Mouse (Mus musculus) myocyte (in vitro differentiated cells): Measurements from ENCODE around the gene Tbc1d13. TPM values are rescaled to one million over a fixed set of nuclear protein-coding genes. Genes with fewer than 3 reads are reported as not detected.

Source experiments
- H3K27me3 ChIP-seq: one replicate; pipeline ENCODE4 v1.6.1; 2011; ENCODE audit not compliant: control insufficient read depth, insufficient read depth, insufficient read length
- H3K36me3 ChIP-seq: one replicate; pipeline ENCODE4 v1.6.1; 2011; ENCODE audit not compliant: control insufficient read depth, insufficient read depth
- H3K4me2 ChIP-seq: one replicate; pipeline ENCODE4 v1.6.1; 2011; ENCODE audit warnings: low read depth, control low read depth
- H3K4me3 ChIP-seq: one replicate; pipeline ENCODE4 v1.5.1; 2011; ENCODE audit warnings: mild to moderate bottlenecking, control low read depth, moderate library complexity
- H3K79me2 ChIP-seq: one replicate; pipeline ENCODE4 v1.6.1; 2011; ENCODE audit not compliant: control insufficient read depth, insufficient read depth
- H3ac ChIP-seq: one replicate; pipeline ENCODE4 v1.6.1; 2011; ENCODE audit not compliant: control insufficient read depth, insufficient read length
- CEBPB ChIP-seq: IDR thresholded peaks from 2 replicates; pipeline ENCODE4 v1.6.1; 2011; ENCODE audit warnings: mild to moderate bottlenecking, moderate library complexity; ENCODE audit not compliant: poor library complexity, insufficient read depth, severe bottlenecking
- E2F4 ChIP-seq: IDR thresholded peaks from one replicate; pipeline ENCODE4 v1.6.1; 2011; ENCODE audit warnings: mild to moderate bottlenecking, control low read depth, moderate library complexity; ENCODE audit not compliant: insufficient read depth
- MAX ChIP-seq: IDR thresholded peaks from one replicate; pipeline ENCODE4 v1.6.1; 2011; ENCODE audit warnings: low read depth, mild to moderate bottlenecking, control low read depth
- MYOD1 ChIP-seq, 3 experiments: IDR thresholded peaks; one replicate each; pipeline ENCODE4 v1.6.1; 2011; ENCODE audit warnings: control low read depth in 2 of 3, low read depth in 2 of 3, mild to moderate bottlenecking in 2 of 3, moderate library complexity in 1 of 3; ENCODE audit not compliant: insufficient read length in 2 of 3, control insufficient read depth in 1 of 3
- MYOG ChIP-seq, 3 experiments: IDR thresholded peaks; one replicate each; pipeline ENCODE4 v1.6.1; 2011; ENCODE audit warnings: control low read depth in 2 of 3, low read depth in 2 of 3, mild to moderate bottlenecking in 2 of 3; ENCODE audit not compliant: insufficient read length in 2 of 3, control insufficient read depth in 1 of 3, insufficient read depth in 1 of 3
- POLR2A ChIP-seq: IDR thresholded peaks from one replicate; pipeline ENCODE4 v1.6.1; 2011; ENCODE audit warnings: low read depth, mild to moderate bottlenecking, control low read depth, moderate library complexity; ENCODE audit not compliant: insufficient read length
- POLR2AphosphoS2 ChIP-seq: IDR thresholded peaks from one replicate; pipeline ENCODE4 v1.6.1; 2011; ENCODE audit warnings: low read depth, control low read depth; ENCODE audit not compliant: insufficient read length
- REST ChIP-seq: IDR thresholded peaks from one replicate; pipeline ENCODE4 v1.6.1; 2011; ENCODE audit warnings: mild to moderate bottlenecking, control low read depth, moderate library complexity; ENCODE audit not compliant: insufficient read depth, insufficient read length
- SRF ChIP-seq: IDR thresholded peaks from one replicate; pipeline ENCODE4 v1.6.1; 2011; ENCODE audit warnings: low read depth; ENCODE audit not compliant: control insufficient read depth, insufficient read length
- TCF12 ChIP-seq: IDR thresholded peaks from one replicate; pipeline ENCODE4 v1.6.1; 2011; ENCODE audit warnings: mild to moderate bottlenecking, control low read depth; ENCODE audit not compliant: poor library complexity, insufficient read depth, severe bottlenecking
- TCF3 ChIP-seq: IDR thresholded peaks from one replicate; pipeline ENCODE4 v1.6.1; 2011; ENCODE audit warnings: low read depth, control low read depth; ENCODE audit not compliant: insufficient read length
- USF1 ChIP-seq: IDR thresholded peaks from one replicate; pipeline ENCODE4 v1.6.1; 2011; ENCODE audit warnings: low read depth, mild to moderate bottlenecking, control low read depth, moderate library complexity
- polyA plus RNA-seq: library from polyadenylated mRNA; unstranded; fragments of >200 nt; fragmentation: generic; extraction: Trizol; gene quantifications from one replicate; pipeline ENCODE4 v1.2.1, GENCODE M21; 2012; ENCODE audit warnings: missing spikeins

The Tbc1d13 gene
- polyA plus RNA-seq, 1 experiment, result 25.8 TPM

GRCm38 (mm10) chr2:30112564-30112963 lies 21.0 kb upstream of the Tbc1d13 start:
- Histone ChIP-seq H3K4me2 (no peak overlapping the region), H3ac (no peak overlapping the region), H3K4me3 (no peak overlapping the region), H3K79me2 (no peaks in the 10 kb centered on the region), H3K36me3 (no peaks in the 10 kb centered on the region), H3K27me3 (no peaks in the 10 kb centered on the region)
- no peak for TF ChIP-seq POLR2A
- no peak for TF ChIP-seq SRF
- no peak for TF ChIP-seq REST
- TF ChIP-seq E2F4, result no peak
- no peak for TF ChIP-seq TCF3
- no peak for TF ChIP-seq MAX
- no peak for TF ChIP-seq MYOG (IDR thresholded peaks at IDR 0.05; ENCODE audit: control insufficient read depth in 1 of 3, insufficient read depth in 1 of 3, insufficient read length in 2 of 3, low read depth in 2 of 3)
- TF ChIP-seq USF1, result no peak
- no peak for TF ChIP-seq POLR2AphosphoS2
- TF ChIP-seq TCF12, result no peak
- no peak for TF ChIP-seq MYOD1 (IDR thresholded peaks at IDR 0.05; ENCODE audit: control insufficient read depth in 1 of 3, insufficient read length in 2 of 3, low read depth in 2 of 3)
- TF ChIP-seq CEBPB, result no peak

GRCm38 (mm10) chr2:30119641-30120051 lies 13.9 kb upstream of the Tbc1d13 start:
- no peak overlapping the region for H3K4me2 ChIP-seq
- no peaks in the 10 kb centered on the region for H3K27me3 ChIP-seq
- no peak overlapping the region for H3K4me3 ChIP-seq
- H3K79me2 ChIP-seq, result peaks cover 9% of the 10 kb centered on the region
- TF ChIP-seq POLR2AphosphoS2 (no peak), POLR2A (no peak), TCF3 (no peak), E2F4 (no peak), SRF (no peak), MAX (no peak), REST (no peak), MYOD1 (IDR thresholded peaks at IDR 0.05; ENCODE audit: control insufficient read depth in 1 of 3, insufficient read length in 2 of 3, low read depth in 2 of 3) (no peak), MYOG (IDR thresholded peaks at IDR 0.05; ENCODE audit: control insufficient read depth in 1 of 3, insufficient read depth in 1 of 3, insufficient read length in 2 of 3, low read depth in 2 of 3) (no peak), TCF12 (no peak), USF1 (no peak), CEBPB (no peak)
- no peak overlapping the region for H3ac ChIP-seq
- no peaks in the 10 kb centered on the region for H3K36me3 ChIP-seq

- Histone ChIP-seq H3K36me3 (no peaks in the 10 kb centered on the region), H3K27me3 (no peaks in the 10 kb centered on the region), H3ac (no peak overlapping the region), H3K4me3 (no peak overlapping the region), H3K79me2 (peaks cover 9% of the 10 kb centered on the region), H3K4me2 (no peak overlapping the region)
- no peak for TF ChIP-seq E2F4
Measured at GRCm38 (mm10) chr2:30120269-30120668, 13.3 kb upstream of the Tbc1d13 start.

- H3K27me3 ChIP-seq, result no peaks in the 10 kb centered on the region
- no peak overlapping the region for H3K4me2 ChIP-seq
- TF ChIP-seq TCF12 (no peak), REST (no peak), MYOD1 (IDR thresholded peaks at IDR 0.05; ENCODE audit: control insufficient read depth in 1 of 3, insufficient read length in 2 of 3, low read depth in 2 of 3) (no peak), E2F4 (no peak), CEBPB (no peak), MAX (no peak), USF1 (no peak), POLR2A (no peak), POLR2AphosphoS2 (no peak), SRF (no peak), MYOG (IDR thresholded peaks at IDR 0.05; ENCODE audit: control insufficient read depth in 1 of 3, insufficient read depth in 1 of 3, insufficient read length in 2 of 3, low read depth in 2 of 3) (no peak), TCF3 (no peak)
- no peak overlapping the region for H3ac ChIP-seq
- H3K36me3 ChIP-seq, result no peaks in the 10 kb centered on the region
- no peak overlapping the region for H3K4me3 ChIP-seq
- peaks cover 9% of the 10 kb centered on the region for H3K79me2 ChIP-seq
Measured at GRCm38 (mm10) chr2:30122766-30123165, 10.8 kb upstream of the Tbc1d13 start.

- Histone ChIP-seq H3K4me2 (peak overlapping the region; percentile 100), H3ac (peak overlapping the region; percentile 4), H3K79me2 (peaks cover 9% of the 10 kb centered on the region)
Measured at GRCm38 (mm10) chr2:30123729-30124471, 9.6 kb upstream of the Tbc1d13 start.

More at GRCm38 (mm10) chr2:30123729-30124471, 9.6 kb upstream of the Tbc1d13 start:
- Histone ChIP-seq H3K4me3 (peak overlapping the region; percentile 81), H3K27me3 (no peaks in the 10 kb centered on the region), H3K36me3 (no peaks in the 10 kb centered on the region)
- TF ChIP-seq CEBPB, result no peak
- TF ChIP-seq POLR2A, result no peak
- no peak for TF ChIP-seq MYOD1 (IDR thresholded peaks at IDR 0.05; ENCODE audit: control insufficient read depth in 1 of 3, insufficient read length in 2 of 3, low read depth in 2 of 3)
